Mouse (Mus musculus): ENCODE measurements around the gene Eftud2. TPM values are rescaled to one million over a fixed set of nuclear protein-coding genes. Genes with fewer than 3 reads are reported as not detected.
A peak's percentile ranks its signal among the peaks of the same experiment; 100 is the strongest.

The Eftud2 gene
- polyA plus RNA-seq, 1 experiment from 2014 or later, result 110 TPM

- no peaks in the 10 kb centered on the region for H3K9me3 ChIP-seq (ENCODE audit: control insufficient read depth, low read length)
- no peak overlapping the region for H3K9ac ChIP-seq
- no peak overlapping the region for H3K4me2 ChIP-seq (replicated peaks)
- ATAC-seq (ENCODE audit: low FRiP score) (no peak), DNase-seq (ENCODE audit: low spot score) (no peak)
- H3K4me3 ChIP-seq (replicated peaks; ENCODE audit: low read length), result no peak overlapping the region
- no peaks in the 10 kb centered on the region for H3K27me3 ChIP-seq (ENCODE audit: control insufficient read depth, insufficient read depth, low read length)
- H3K36me3 ChIP-seq (replicated peaks; ENCODE audit: control insufficient read depth, insufficient read depth), result peaks cover 93% of the 10 kb centered on the region
- no peaks in the 10 kb centered on the region for H3K4me1 ChIP-seq (replicated peaks; ENCODE audit: control insufficient read depth, insufficient read depth, low read length)
- H3K27ac ChIP-seq, result no peak overlapping the region
Measured at GRCm38 (mm10) chr11:102853760-102854159, 27.0 kb downstream of the Eftud2 start.

- 70% methylated on average over 5 of the region's 5 CpGs for WGBS
- no peaks in the 10 kb centered on the region for H3K4me1 ChIP-seq (replicated peaks; ENCODE audit: control insufficient read depth, insufficient read depth, low read length)
Measured at GRCm38 (mm10) chr11:102851883-102852282, 28.9 kb downstream of the Eftud2 start.

GRCm38 (mm10) chr11:102845926-102846325 lies 34.9 kb downstream of the Eftud2 start:
- Histone ChIP-seq H3K27ac (no peak overlapping the region), H3K4me2 (replicated peaks) (no peak overlapping the region), H3K4me3 (replicated peaks; ENCODE audit: low read length) (no peak overlapping the region), H3K9ac (no peak overlapping the region), H3K36me3 (replicated peaks; ENCODE audit: control insufficient read depth, insufficient read depth) (peaks cover 98% of the 10 kb centered on the region), H3K9me3 (ENCODE audit: control insufficient read depth, low read length) (no peaks in the 10 kb centered on the region), H3K27me3 (ENCODE audit: control insufficient read depth, insufficient read depth, low read length) (no peaks in the 10 kb centered on the region), H3K4me1 (replicated peaks; ENCODE audit: control insufficient read depth, insufficient read depth, low read length) (no peaks in the 10 kb centered on the region)
- WGBS, result 91% methylated on average over 10 of the region's 10 CpGs
- no peak for DNase-seq (ENCODE audit: low spot score)
- no peak for ATAC-seq (ENCODE audit: low FRiP score)

More at GRCm38 (mm10) chr11:102851883-102852282, 28.9 kb downstream of the Eftud2 start:
- DNase-seq (ENCODE audit: low spot score) (peak; percentile 36), ATAC-seq (ENCODE audit: low FRiP score) (no peak)
- peaks cover 93% of the 10 kb centered on the region for H3K36me3 ChIP-seq (replicated peaks; ENCODE audit: control insufficient read depth, insufficient read depth)
- no peak overlapping the region for H3K27ac ChIP-seq
- no peak overlapping the region for H3K4me3 ChIP-seq (replicated peaks; ENCODE audit: low read length)
- no peaks in the 10 kb centered on the region for H3K9me3 ChIP-seq (ENCODE audit: control insufficient read depth, low read length)
- H3K4me2 ChIP-seq (replicated peaks), result no peak overlapping the region
- H3K9ac ChIP-seq, result no peak overlapping the region
- H3K27me3 ChIP-seq (ENCODE audit: control insufficient read depth, insufficient read depth, low read length), result no peaks in the 10 kb centered on the region

- no peak overlapping the region for H3K4me2 ChIP-seq (replicated peaks)
- no peaks in the 10 kb centered on the region for H3K4me1 ChIP-seq (replicated peaks; ENCODE audit: control insufficient read depth, insufficient read depth, low read length)
- H3K9ac ChIP-seq, result no peak overlapping the region
- ATAC-seq (ENCODE audit: low FRiP score) (no peak), DNase-seq (ENCODE audit: low spot score) (no peak)
- no peaks in the 10 kb centered on the region for H3K27me3 ChIP-seq (ENCODE audit: control insufficient read depth, insufficient read depth, low read length)
- H3K36me3 ChIP-seq (replicated peaks; ENCODE audit: control insufficient read depth, insufficient read depth), result peaks cover 73% of the 10 kb centered on the region
- H3K27ac ChIP-seq, result no peak overlapping the region; the same call in 1 of the 2 replicates
- WGBS, result 91% methylated on average over 9 of the region's 9 CpGs
- no peak overlapping the region for H3K4me3 ChIP-seq (replicated peaks; ENCODE audit: low read length)
- H3K9me3 ChIP-seq (ENCODE audit: control insufficient read depth, low read length), result no peaks in the 10 kb centered on the region
Measured at GRCm38 (mm10) chr11:102838616-102839150, 42.1 kb downstream of the Eftud2 start.

- peaks cover 68% of the 10 kb centered on the region for H3K36me3 ChIP-seq (replicated peaks; ENCODE audit: control insufficient read depth, insufficient read depth)
- H3K9me3 ChIP-seq (ENCODE audit: control insufficient read depth, low read length), result no peaks in the 10 kb centered on the region
- 75% methylated on average over 2 of the region's 2 CpGs for WGBS
- no peak for DNase-seq (ENCODE audit: low spot score)
- H3K4me2 ChIP-seq (replicated peaks), result no peak overlapping the region
- no peak for ATAC-seq (ENCODE audit: low FRiP score)
- no peak overlapping the region for H3K27ac ChIP-seq
- no peak overlapping the region for H3K4me3 ChIP-seq (replicated peaks; ENCODE audit: low read length)
- H3K27me3 ChIP-seq (ENCODE audit: control insufficient read depth, insufficient read depth, low read length), result no peaks in the 10 kb centered on the region
- H3K4me1 ChIP-seq (replicated peaks; ENCODE audit: control insufficient read depth, insufficient read depth, low read length), result no peaks in the 10 kb centered on the region
- H3K9ac ChIP-seq, result no peak overlapping the region
Measured at GRCm38 (mm10) chr11:102838126-102838525, 42.7 kb downstream of the Eftud2 start.

- H3K9me3 ChIP-seq (ENCODE audit: control insufficient read depth, low read length), result no peaks in the 10 kb centered on the region
- no peak overlapping the region for H3K4me2 ChIP-seq (replicated peaks)
- H3K36me3 ChIP-seq (replicated peaks; ENCODE audit: control insufficient read depth, insufficient read depth), result peaks cover 60% of the 10 kb centered on the region
- no peak overlapping the region for H3K9ac ChIP-seq
- no peak overlapping the region for H3K27ac ChIP-seq
- no peaks in the 10 kb centered on the region for H3K4me1 ChIP-seq (replicated peaks; ENCODE audit: control insufficient read depth, insufficient read depth, low read length)
- 100% methylated on average over 1 of the region's 1 CpGs for WGBS
- H3K27me3 ChIP-seq (ENCODE audit: control insufficient read depth, insufficient read depth, low read length), result no peaks in the 10 kb centered on the region
- ATAC-seq (ENCODE audit: low FRiP score) (no peak), DNase-seq (ENCODE audit: low spot score) (no peak)
- H3K4me3 ChIP-seq (replicated peaks; ENCODE audit: low read length), result no peak overlapping the region
Measured at GRCm38 (mm10) chr11:102837385-102837784, 43.4 kb downstream of the Eftud2 start.

GRCm38 (mm10) chr11:102836146-102836545 lies 44.6 kb downstream of the Eftud2 start:
- ATAC-seq (ENCODE audit: low FRiP score), result no peak
- no peak for DNase-seq (ENCODE audit: low spot score)
- 90% methylated on average over 9 of the region's 9 CpGs for WGBS
- Histone ChIP-seq H3K36me3 (replicated peaks; ENCODE audit: control insufficient read depth, insufficient read depth) (peaks cover 50% of the 10 kb centered on the region), H3K27me3 (ENCODE audit: control insufficient read depth, insufficient read depth, low read length) (no peaks in the 10 kb centered on the region), H3K9ac (no peak overlapping the region), H3K9me3 (ENCODE audit: control insufficient read depth, low read length) (no peaks in the 10 kb centered on the region), H3K27ac (no peak overlapping the region), H3K4me1 (replicated peaks; ENCODE audit: control insufficient read depth, insufficient read depth, low read length) (no peaks in the 10 kb centered on the region), H3K4me3 (replicated peaks; ENCODE audit: low read length) (no peak overlapping the region), H3K4me2 (replicated peaks) (no peak overlapping the region)

GRCm38 (mm10) chr11:102835549-102835948 lies 45.2 kb downstream of the Eftud2 start, which contains the start of gene Higd1b:
Gene Higd1b, plus strand, starts transcription at chr11:102835849.
- ATAC-seq (ENCODE audit: low FRiP score) (no peak), DNase-seq (ENCODE audit: low spot score) (no peak)
- Histone ChIP-seq H3K4me1 (replicated peaks; ENCODE audit: control insufficient read depth, insufficient read depth, low read length) (no peaks in the 10 kb centered on the region), H3K27ac (no peak within 1 kb of the TSS), H3K9me3 (ENCODE audit: control insufficient read depth, low read length) (no peaks in the 10 kb centered on the region), H3K9ac (no peak within 1 kb of the TSS), H3K36me3 (replicated peaks; ENCODE audit: control insufficient read depth, insufficient read depth) (peaks cover 44% of the 10 kb centered on the region), H3K4me2 (replicated peaks) (no peak within 1 kb of the TSS), H3K27me3 (ENCODE audit: control insufficient read depth, insufficient read depth, low read length) (no peaks in the 10 kb centered on the region), H3K4me3 (replicated peaks; ENCODE audit: low read length) (no peak within 1 kb of the TSS)
- 76% methylated on average over 4 of the region's 4 CpGs for WGBS

- H3K4me1 ChIP-seq (replicated peaks; ENCODE audit: control insufficient read depth, insufficient read depth, low read length), result no peaks in the 10 kb centered on the region
- H3K4me2 ChIP-seq (replicated peaks), result no peak overlapping the region
- H3K9me3 ChIP-seq (ENCODE audit: control insufficient read depth, low read length), result no peaks in the 10 kb centered on the region
- H3K27ac ChIP-seq, result no peak overlapping the region
- no peak overlapping the region for H3K4me3 ChIP-seq (replicated peaks; ENCODE audit: low read length)
- ATAC-seq (ENCODE audit: low FRiP score) (no peak), DNase-seq (ENCODE audit: low spot score) (no peak)
- no peaks in the 10 kb centered on the region for H3K27me3 ChIP-seq (ENCODE audit: control insufficient read depth, insufficient read depth, low read length)
- H3K9ac ChIP-seq, result no peak overlapping the region
- WGBS, result 76% methylated on average over 10 of the region's 10 CpGs
- H3K36me3 ChIP-seq (replicated peaks; ENCODE audit: control insufficient read depth, insufficient read depth), result peaks cover 30% of the 10 kb centered on the region
Measured at GRCm38 (mm10) chr11:102834219-102834618, 46.6 kb downstream of the Eftud2 start.

Measured in hindbrain, embryonic 14.5 days (tissue).